Mouse (Mus musculus) embryonic facial prominence, embryonic 10.5 days (tissue): ENCODE measurements around the gene Pou2f1. TPM values are rescaled to one million over a fixed set of nuclear protein-coding genes. Genes with fewer than 3 reads are reported as not detected.
"Not testable (repeated sequence)": the region's sequence is repeated elsewhere in the genome, so short reads cannot be mapped to it uniquely, and the experiment has no call there.

ENCODE experiments used
- DNase-seq: peaks from one replicate; pipeline ENCODE4 v3.0.0-alpha.2; 2017; ENCODE audit warnings: low spot score
- H3K27ac ChIP-seq: fragments of 300-500 bp; sonication (generic); replicated peaks from 2 replicates; pipeline ENCODE4 v1.5.1; 2016; ENCODE audit warnings: mild to moderate bottlenecking
- H3K27me3 ChIP-seq: fragments of 300-500 bp; sonication (generic); replicated peaks from 2 replicates; pipeline ENCODE4 v1.6.1; 2016; ENCODE audit warnings: low read depth, mild to moderate bottlenecking; ENCODE audit not compliant: poor library complexity, severe bottlenecking
- H3K36me3 ChIP-seq: fragments of 300-500 bp; sonication (generic); replicated peaks from 2 replicates; pipeline ENCODE4 v1.6.1; 2016; ENCODE audit warnings: mild to moderate bottlenecking, moderate library complexity
- H3K4me1 ChIP-seq: fragments of 300-500 bp; sonication (generic); 2 replicates; pipeline ENCODE4 v1.6.1; 2016
- H3K4me3 ChIP-seq: fragments of 300-500 bp; sonication (generic); 2 replicates; pipeline ENCODE4 v1.5.1; 2016; ENCODE audit warnings: mild to moderate bottlenecking, moderate library complexity
- H3K9me3 ChIP-seq: fragments of 300-500 bp; sonication (generic); 2 replicates; pipeline ENCODE4 v1.6.1; 2016; ENCODE audit warnings: mild to moderate bottlenecking
- WGBS: fragments of 180-500 bp; shearing (Covaris S2); methylation state at CpG from one replicate; pipeline ENCODE4 v1.1.7; 2016; 5-methylcytosine and 5-hydroxymethylcytosine counted together
- polyA plus RNA-seq: library from polyadenylated mRNA; unstranded; fragments of >200 nt; fragmentation: Nextera tagmentation; extraction: Ambion mirVana; gene quantifications from 2 replicates; pipeline ENCODE4 v1.2.1, GENCODE M21; 2016

Pou2f1 gene
- polyA plus RNA-seq, 1 experiment from 2014 or later: 28.1 TPM

DNA sequence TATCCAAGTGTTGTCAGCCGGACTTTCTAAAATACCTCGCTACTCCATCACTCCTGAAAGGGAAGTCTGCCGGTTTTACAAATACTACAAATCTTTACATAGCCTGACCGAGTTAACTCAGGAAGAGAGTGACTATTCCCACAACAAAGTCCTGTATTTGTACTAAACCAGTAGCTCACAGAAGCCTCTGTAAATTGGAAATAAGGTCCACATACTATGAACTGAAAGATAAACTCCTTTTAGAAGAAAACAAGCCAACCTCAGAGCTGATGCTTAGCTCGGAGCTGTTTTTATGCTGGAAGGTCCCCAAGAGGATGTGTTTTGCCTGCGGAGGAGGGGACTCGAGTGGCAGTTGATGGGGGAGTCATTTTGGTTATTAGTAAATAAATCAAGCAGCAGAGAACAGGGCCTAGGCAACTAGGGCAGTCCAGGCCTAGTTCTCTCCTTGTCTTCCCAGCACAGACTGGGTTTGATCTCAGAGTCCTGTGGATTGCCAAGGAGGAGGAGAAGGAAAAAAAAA lies 1.8 kb downstream of the Pou2f1 start:
- DNase-seq: peak; percentile 21
- Histone ChIP-seq H3K36me3 (no peaks in the 10 kb centered on the region), H3K9me3 (no peaks in the 10 kb centered on the region), H3K27me3 (no peaks in the 10 kb centered on the region), H3K27ac (peak overlapping the region; percentile 98), H3K4me1 (peaks cover 42% of the 10 kb centered on the region), H3K4me3 (peak overlapping the region; percentile 96)
- 13% methylated on average over 7 of the region's 7 CpGs for WGBS

GRCm38 (mm10) chr1:165999709-166000108 lies 2.8 kb downstream of the Pou2f1 start:
- no peaks in the 10 kb centered on the region for H3K27me3 ChIP-seq
- no peak overlapping the region for H3K27ac ChIP-seq
- no peaks in the 10 kb centered on the region for H3K36me3 ChIP-seq
- 85% methylated on average over 1 of the region's 1 CpGs for WGBS
- H3K4me3 ChIP-seq: no peak overlapping the region
- H3K9me3 ChIP-seq: no peaks in the 10 kb centered on the region
- peaks cover 42% of the 10 kb centered on the region for H3K4me1 ChIP-seq
- DNase-seq: no peak

GRCm38 (mm10) chr1:165995661-165996055 lies 6.8 kb downstream of the Pou2f1 start:
- WGBS: 93% methylated on average over 7 of the region's 7 CpGs
- Histone ChIP-seq H3K4me1 (peaks cover 42% of the 10 kb centered on the region), H3K27ac (no peak overlapping the region), H3K9me3 (no peaks in the 10 kb centered on the region), H3K36me3 (no peaks in the 10 kb centered on the region), H3K4me3 (no peak overlapping the region), H3K27me3 (no peaks in the 10 kb centered on the region)
- no peak for DNase-seq

GRCm38 (mm10) chr1:165995011-165995660 lies 7.3 kb downstream of the Pou2f1 start:
- H3K4me1 ChIP-seq: peaks cover 37% of the 10 kb centered on the region
- H3K9me3 ChIP-seq: not testable (repeated sequence)

DNA sequence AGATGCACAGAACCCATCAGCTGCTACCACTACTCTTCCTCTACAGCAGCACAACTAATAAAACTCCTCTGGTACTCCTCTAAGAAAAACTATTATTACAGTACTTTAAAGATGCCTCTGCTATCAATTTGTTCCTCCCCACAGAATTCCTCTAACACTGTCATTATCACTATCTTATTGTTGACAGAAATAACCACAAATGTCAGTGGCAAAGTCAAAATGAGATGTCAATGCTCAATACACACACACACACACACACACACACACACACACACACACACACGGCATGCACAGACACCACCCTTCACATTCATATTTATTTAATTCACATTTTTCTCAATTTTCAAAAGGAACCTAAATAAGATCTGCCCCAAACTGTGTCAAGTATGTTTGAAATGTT lies 8.2 kb downstream of the Pou2f1 start:
- H3K9me3 ChIP-seq: no peaks in the 10 kb centered on the region
- no peak overlapping the region for H3K27ac ChIP-seq
- no peak overlapping the region for H3K4me3 ChIP-seq
- H3K27me3 ChIP-seq: no peaks in the 10 kb centered on the region
- no peak for DNase-seq
- 76% methylated on average over 1 of the region's 1 CpGs for WGBS
- H3K4me1 ChIP-seq: peaks cover 29% of the 10 kb centered on the region
- H3K36me3 ChIP-seq: no peaks in the 10 kb centered on the region

More at GRCm38 (mm10) chr1:165995011-165995660, 7.3 kb downstream of the Pou2f1 start:
- not testable (repeated sequence) for H3K27me3 ChIP-seq, H3K4me3 ChIP-seq, H3K36me3 ChIP-seq, H3K27ac ChIP-seq, DNase-seq
- 94% methylated on average over 7 of the region's 7 CpGs for WGBS

- 79% methylated on average over 6 of the region's 6 CpGs for WGBS
- peaks cover 21% of the 10 kb centered on the region for H3K4me1 ChIP-seq
- no peaks in the 10 kb centered on the region for H3K36me3 ChIP-seq
- no peak overlapping the region for H3K27ac ChIP-seq
- no peak for DNase-seq
- H3K9me3 ChIP-seq: no peaks in the 10 kb centered on the region
- H3K27me3 ChIP-seq: no peaks in the 10 kb centered on the region
- H3K4me3 ChIP-seq: no peak overlapping the region
Measured at GRCm38 (mm10) chr1:165993270-165994156, 9.0 kb downstream of the Pou2f1 start.

- DNase-seq: no peak
- Histone ChIP-seq H3K4me3 (no peak overlapping the region), H3K4me1 (peaks cover 4% of the 10 kb centered on the region), H3K27ac (no peak overlapping the region), H3K9me3 (no peaks in the 10 kb centered on the region), H3K36me3 (no peaks in the 10 kb centered on the region), H3K27me3 (no peaks in the 10 kb centered on the region)
- WGBS: 83% methylated on average over 2 of the region's 2 CpGs
Measured at GRCm38 (mm10) chr1:165988536-165988935, 13.9 kb downstream of the Pou2f1 start.

DNA sequence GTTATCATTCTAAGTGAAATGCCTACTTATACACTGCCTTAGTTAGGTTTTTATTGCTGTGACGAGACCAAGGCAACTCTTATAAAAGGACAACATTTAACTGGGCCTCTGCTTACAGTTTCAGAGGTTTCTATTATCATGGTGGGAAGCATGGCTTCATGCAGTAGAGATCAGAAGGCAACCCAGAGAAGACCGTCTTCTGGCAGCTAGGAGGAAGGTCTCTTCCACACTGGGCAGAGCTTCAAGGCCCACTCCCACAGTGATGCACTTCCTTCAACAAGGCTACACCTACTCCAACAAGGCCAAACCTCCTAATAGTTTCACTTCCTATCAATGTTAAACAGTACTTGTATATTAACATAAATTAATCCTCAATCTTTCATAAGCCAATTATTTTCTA lies 14.4 kb downstream of the Pou2f1 start:
- H3K4me1 ChIP-seq: no peaks in the 10 kb centered on the region
- 93% methylated on average over 2 of the region's 2 CpGs for WGBS

GRCm38 (mm10) chr1:165985743-165986360 lies 16.6 kb downstream of the Pou2f1 start:
- no peak overlapping the region for H3K4me3 ChIP-seq
- DNase-seq: no peak
- H3K27ac ChIP-seq: no peak overlapping the region
- no peaks in the 10 kb centered on the region for H3K36me3 ChIP-seq
- WGBS: 90% methylated on average over 3 of the region's 3 CpGs
- H3K4me1 ChIP-seq: no peaks in the 10 kb centered on the region
- H3K27me3 ChIP-seq: no peaks in the 10 kb centered on the region
- H3K9me3 ChIP-seq: no peaks in the 10 kb centered on the region

More for the DNA sequence above, 14.4 kb downstream of the Pou2f1 start:
- no peaks in the 10 kb centered on the region for H3K9me3 ChIP-seq
- no peak overlapping the region for H3K27ac ChIP-seq
- H3K36me3 ChIP-seq: no peaks in the 10 kb centered on the region
- H3K27me3 ChIP-seq: no peaks in the 10 kb centered on the region
- no peak for DNase-seq
- H3K4me3 ChIP-seq: no peak overlapping the region

GRCm38 (mm10) chr1:165985186-165985585 lies 17.3 kb downstream of the Pou2f1 start:
- Histone ChIP-seq H3K4me3 (no peak overlapping the region), H3K4me1 (no peaks in the 10 kb centered on the region), H3K9me3 (no peaks in the 10 kb centered on the region), H3K27ac (no peak overlapping the region), H3K36me3 (no peaks in the 10 kb centered on the region), H3K27me3 (no peaks in the 10 kb centered on the region)
- WGBS: 97% methylated on average over 3 of the region's 3 CpGs
- no peak for DNase-seq

GRCm38 (mm10) chr1:165976672-165977448 lies 25.6 kb downstream of the Pou2f1 start:
- no peak overlapping the region for H3K27ac ChIP-seq
- 76% methylated on average over 7 of the region's 7 CpGs for WGBS
- no peaks in the 10 kb centered on the region for H3K36me3 ChIP-seq
- no peak overlapping the region for H3K4me3 ChIP-seq
- H3K27me3 ChIP-seq: no peaks in the 10 kb centered on the region
- H3K4me1 ChIP-seq: 0 out of 2 replicates have a peak, but pooled peaks cover 4% of the 10 kb centered on the region
- DNase-seq: no peak
- no peaks in the 10 kb centered on the region for H3K9me3 ChIP-seq
